In the genomic region with DNA sequence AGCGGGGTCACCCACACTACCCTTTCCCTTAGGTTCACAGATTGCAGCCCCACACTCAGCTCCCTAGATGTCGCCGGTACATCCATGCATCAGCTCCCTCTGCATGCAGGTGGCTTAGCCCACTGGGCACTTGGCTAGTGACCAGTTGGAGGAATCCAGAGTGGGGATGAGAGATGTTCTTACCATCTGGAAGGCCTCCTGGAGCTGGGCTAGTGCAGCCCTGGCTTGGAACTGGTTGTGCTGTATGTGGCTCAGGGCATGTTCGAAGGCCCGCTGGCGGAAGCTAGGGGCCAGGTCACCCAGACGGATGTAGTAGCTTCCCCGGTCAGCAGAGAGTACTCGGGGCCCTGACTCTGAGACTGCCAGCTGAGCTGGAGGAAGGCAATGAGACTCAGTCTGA, we compare ENCODE assay signal across 19 mouse cellular contexts. TPM values are rescaled to one million over a fixed set of nuclear protein-coding genes. Genes with fewer than 3 reads are reported as not detected.
"Had no signal": no experiment of that assay in that cellular context is flagged by ENCODE, and none has a peak within 500 bp of the region (broad histone marks: within the 10 kb centered on the region; RNA-seq: fewer than 3 reads in every experiment).

No protein-coding gene starts in this region.

- H3K4me1 ChIP-seq: kidney, embryonic 15.5 days; midbrain, embryonic 15.5 days; neural tube, embryonic 13.5 days had no signal

- H3K4me2 ChIP-seq: kidney, embryonic 15.5 days; midbrain, embryonic 15.5 days; neural tube, embryonic 13.5 days had no signal

- H3K27ac ChIP-seq: kidney, embryonic 15.5 days; left cerebral cortex, adult 2 months; liver, embryonic 14.5 days; macrophage; midbrain, embryonic 15.5 days; neural tube, embryonic 13.5 days had no signal

- DNase-seq: kidney, adult 8-10 months; kidney, postnatal 10 days; kidney, postnatal 36 days; layer of hippocampus, postnatal 36 days; lung, adult 18-20 months; retina, postnatal 1 day; right cerebral cortex, postnatal 25 days; thymus, adult 18-20 months; thymus, postnatal 36 days had no signal

- ATAC-seq: lung, postnatal 0 days; midbrain, embryonic 15.5 days had no signal

- H3K27me3 ChIP-seq: kidney, embryonic 15.5 days; midbrain, embryonic 15.5 days; neural tube, embryonic 13.5 days had no signal

- H3K9ac ChIP-seq: kidney, embryonic 15.5 days; liver, embryonic 14.5 days; midbrain, embryonic 15.5 days; neural tube, embryonic 13.5 days had no signal

- H3K9me3 ChIP-seq: kidney, embryonic 15.5 days; midbrain, embryonic 15.5 days; neural tube, embryonic 13.5 days had no signal

- H3K4me3 ChIP-seq: kidney, embryonic 15.5 days; left cerebral cortex, adult 2 months; midbrain, embryonic 15.5 days; myocyte; neural tube, embryonic 13.5 days had no signal

RNA-seq across cellular contexts. Expression of a gene that starts 6.7 kb away (rescaled TPM):
- total RNA-seq: monocyte, adult 5-6 weeks had no signal
- polyA plus RNA-seq: macrophage had no signal

RNA-seq across cellular contexts. Expression of a gene that starts 14.5 kb away (rescaled TPM):
- total RNA-seq: monocyte, adult 5-6 weeks had no signal
- polyA plus RNA-seq: macrophage had no signal

RNA-seq across cellular contexts. Expression of a gene that starts 18.9 kb away (rescaled TPM):
- total RNA-seq: layer of hippocampus, postnatal 10 days; monocyte, adult 5-6 weeks had no signal
